Mouse (Mus musculus): ENCODE data around the gene Pkhd1. TPM values are rescaled to one million over a fixed set of nuclear protein-coding genes. Genes with fewer than 3 reads are reported as not detected.

Gene Pkhd1
- total RNA-seq, 2 experiments from 2014 or later = 0.05 to 0.07 TPM

DNA sequence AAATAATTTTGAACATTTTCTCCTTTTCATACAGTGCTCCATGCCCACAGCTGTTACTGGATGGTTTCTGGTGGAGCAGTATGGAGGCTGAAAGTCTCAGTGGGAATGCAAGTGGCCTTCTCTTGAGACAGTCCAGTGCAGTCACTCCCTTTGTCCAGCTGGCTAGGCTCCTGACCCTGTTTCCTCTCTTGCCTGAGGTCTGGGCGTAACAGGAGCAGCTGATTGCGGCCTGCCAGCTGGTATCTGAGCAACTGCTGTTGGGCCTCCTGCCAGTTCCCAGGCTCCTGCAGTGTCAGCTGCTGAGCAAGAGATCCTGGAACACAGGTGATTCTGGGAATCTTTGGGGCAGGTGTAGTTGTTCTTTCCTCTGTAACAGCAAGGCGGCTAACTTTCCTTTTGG, 559.6 kb downstream of the Pkhd1 start:
- intact Hi-C loops (cut with DNase I) = no loop called here
- peak in 1 of 2 experiments; percentile 16 for DNase-seq (ENCODE audit: low spot score in 2 of 2)

DNA sequence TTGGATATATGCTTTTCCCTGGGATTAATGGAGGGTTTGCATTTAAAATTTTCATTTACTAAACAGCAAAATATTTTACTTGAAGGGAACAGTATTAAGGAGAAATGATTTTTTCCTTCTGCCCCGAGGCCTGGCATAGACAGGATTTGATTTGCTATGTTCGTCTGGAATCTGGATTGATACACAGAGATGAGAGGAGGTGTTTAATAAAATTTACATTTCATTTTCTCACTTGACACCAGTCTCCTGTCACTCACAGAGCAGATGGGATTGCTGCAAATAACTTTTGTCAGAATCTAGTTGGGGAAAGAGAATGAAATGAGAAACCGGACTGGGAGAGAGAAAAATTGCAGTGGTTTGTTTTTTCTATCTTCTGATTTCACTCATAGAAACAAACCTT, 578.5 kb downstream of the Pkhd1 start:
- DNase-seq (ENCODE audit: low spot score in 2 of 2) = peak in 1 of 2 experiments; percentile 3

DNA sequence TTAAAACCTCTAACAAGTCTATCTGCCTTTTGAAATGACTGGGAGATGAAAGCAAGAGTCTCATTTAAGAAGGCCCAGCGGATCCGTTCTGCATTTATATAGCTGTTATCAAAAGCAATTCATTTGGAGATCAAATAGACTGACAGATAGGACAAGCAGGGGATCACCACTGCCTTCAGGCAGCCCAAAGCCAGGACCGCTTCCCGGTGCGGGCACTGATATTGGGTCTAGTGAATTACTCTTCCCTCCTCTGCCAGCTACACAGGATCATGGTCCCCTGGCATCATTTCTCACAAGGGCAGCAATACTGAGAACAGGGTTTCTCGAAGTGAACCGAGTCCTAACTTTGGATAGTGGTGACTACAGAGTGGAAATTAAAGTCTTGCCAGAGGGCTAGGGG, 582.6 kb downstream of the Pkhd1 start:
- DNase-seq (ENCODE audit: low spot score in 2 of 2) = no peak
- intact Hi-C loops (cut with DNase I) = no loop called here

More for the DNA sequence above, 578.5 kb downstream of the Pkhd1 start:
- intact Hi-C loops (cut with DNase I) = no loop called here

DNA sequence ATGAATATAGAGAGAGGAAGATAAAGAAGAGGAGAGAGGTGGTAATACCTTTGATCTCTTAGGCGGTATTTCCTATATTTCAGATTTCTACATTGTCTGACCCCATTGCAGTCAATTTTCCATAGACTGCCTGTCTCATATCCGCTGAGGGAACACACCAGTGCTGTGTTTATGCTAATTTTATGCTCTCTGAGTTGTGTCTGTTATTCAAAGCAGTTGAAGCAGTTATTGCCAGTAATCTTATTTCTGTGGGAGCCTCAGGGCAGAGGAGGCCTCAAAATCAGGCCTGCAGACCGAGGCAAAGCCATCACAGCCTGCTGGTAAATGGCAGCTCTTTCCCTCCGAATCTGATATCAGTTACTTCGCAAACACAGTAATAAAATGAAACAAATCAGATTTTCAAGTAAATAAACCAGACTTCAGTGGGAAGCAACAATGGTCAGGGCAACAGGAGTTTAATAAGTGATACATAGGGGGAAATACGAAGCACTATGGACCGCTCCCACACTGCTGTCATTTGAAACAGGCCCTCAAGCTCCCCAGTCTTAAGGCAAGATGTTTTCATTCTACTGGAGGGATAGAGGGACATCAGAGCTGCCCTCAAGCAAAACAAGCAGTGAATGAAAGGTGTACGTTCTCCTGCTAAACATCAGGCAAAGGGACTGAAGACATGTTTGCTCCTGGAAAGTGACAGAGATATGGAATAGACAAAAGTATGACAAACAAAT, 599.5 kb downstream of the Pkhd1 start:
- intact Hi-C loops (cut with DNase I) = no loop called here
- DNase-seq (ENCODE audit: low spot score in 2 of 2) = no peak

DNA sequence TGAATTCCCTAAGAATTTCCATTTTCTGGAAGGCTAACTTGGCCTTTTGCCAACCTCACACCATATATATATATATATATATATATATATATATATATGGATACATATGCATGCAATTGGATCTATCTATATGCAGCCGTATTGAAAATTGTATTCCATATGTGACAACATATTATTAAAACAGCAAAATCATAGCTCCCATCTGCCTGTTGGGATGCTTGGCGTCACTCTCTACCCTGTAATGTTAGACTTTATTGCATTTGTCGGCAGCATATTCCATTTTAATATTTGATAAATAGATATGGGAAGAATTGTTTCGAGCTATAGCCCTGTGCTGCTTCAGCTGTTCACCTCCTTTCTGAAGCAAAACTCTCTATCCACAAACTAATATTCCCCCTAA, 600.2 kb downstream of the Pkhd1 start:
- intact Hi-C loops (cut with DNase I) = no loop called here
- no peak for DNase-seq (ENCODE audit: low spot score in 2 of 2)

Other genes with a start within 250 kb of the Pkhd1 start
- not detected for gene Il17a, start 112.8 kb upstream of the Pkhd1 start, total RNA-seq (2021)
- gene Il17f, start 172.6 kb upstream of the Pkhd1 start, total RNA-seq (2021) = not detected
- 1 to 10 TPM; 2.2 to 3.1 TPM for gene Mcm3, start 202.2 kb upstream of the Pkhd1 start, total RNA-seq (2021)